Mouse (Mus musculus) G1E (cell line): Measurements from ENCODE around the gene Zfyve26.

Experiments
- CTCF ChIP-seq: IDR thresholded peaks from 2 replicates; pipeline ENCODE4 v1.5.1; 2012; ENCODE audit warnings: low read depth, low read length, inconsistent platforms, mixed read lengths
- GATA1 ChIP-seq: IDR thresholded peaks from 2 replicates; pipeline ENCODE4 v1.6.1; 2012; ENCODE audit warnings: borderline replicate concordance, low read length, inconsistent platforms, mixed read lengths
- GATA2 ChIP-seq: IDR thresholded peaks from 2 replicates; pipeline ENCODE4 v1.6.1; 2012; ENCODE audit warnings: low read depth, low read length, inconsistent platforms, borderline replicate concordance
- POLR2AphosphoS5 ChIP-seq: IDR thresholded peaks from 2 replicates; pipeline ENCODE4 v1.6.1; 2012; ENCODE audit warnings: low read depth, low read length, inconsistent platforms; ENCODE audit not compliant: insufficient replicate concordance
- TAL1 ChIP-seq: conservative IDR thresholded peaks from 2 replicates; pipeline ENCODE4 v1.6.1; 2012; ENCODE audit warnings: low read depth, low read length, inconsistent platforms, mixed read lengths

GRCm38 (mm10) chr12:79306013-79306412 is 9.9 kb upstream of the Zfyve26 start:
- no peak for TF ChIP-seq CTCF
- no peak for TF ChIP-seq TAL1
- TF ChIP-seq GATA1 = no peak
- no peak for TF ChIP-seq POLR2AphosphoS5
- no peak for TF ChIP-seq GATA2
